In genomic region chr11:113683627-113683956, GRCm38 (mm10) we compare ENCODE assay signal across 8 mouse cellular contexts. TPM values are rescaled to one million over a fixed set of nuclear protein-coding genes. Genes with fewer than 3 reads are reported as not detected.
DNase-seq lines count a peak whose midpoint lies in the region; ATAC-seq and TF ChIP-seq lines count a peak whose summit lies in the region.

No protein-coding gene starts in this region.

- peak overlapping the region; percentile 47 for H3K4me2 ChIP-seq in embryonic facial prominence, embryonic 11.5 days (ENCODE audit: low read depth, low read length)
- H3K4me2 ChIP-seq in intestine, embryonic 15.5 days (replicated peaks), result peak overlapping the region; percentile 77
- H3K4me2 ChIP-seq in myocyte (ENCODE audit: low read depth), result no peak overlapping the region

- peak overlapping the region; percentile 88 for H3K9ac ChIP-seq in embryonic facial prominence, embryonic 11.5 days (replicated peaks; ENCODE audit: low read length)
- peak overlapping the region; percentile 87 for H3K9ac ChIP-seq in intestine, embryonic 15.5 days

- peak overlapping the region; percentile 98 for H3K27ac ChIP-seq in layer of hippocampus, adult 2 months
- H3K27ac ChIP-seq in embryonic facial prominence, embryonic 11.5 days (replicated peaks; ENCODE audit: low read depth, low read length), result peak overlapping the region; percentile 93
- peak overlapping the region; percentile 94 for H3K27ac ChIP-seq in intestine, embryonic 15.5 days

- WGBS in embryonic facial prominence, embryonic 11.5 days, result 1% methylated on average over 26 of the region's 38 CpGs
- WGBS in intestine, embryonic 15.5 days, result 0% methylated on average over 36 of the region's 38 CpGs

- TF ChIP-seq POLR2A in myocyte (IDR thresholded peaks at IDR 0.05; ENCODE audit: insufficient read length, low read depth), result no peak

- H3K4me3 ChIP-seq in layer of hippocampus, adult 2 months, result peak overlapping the region; percentile 95
- peak overlapping the region; percentile 89 for H3K4me3 ChIP-seq in embryonic facial prominence, embryonic 11.5 days (ENCODE audit: low read depth, low read length)
- H3K4me3 ChIP-seq in intestine, embryonic 15.5 days (replicated peaks), result peak overlapping the region; percentile 97
- H3K4me3 ChIP-seq in myocyte, result peak overlapping the region; percentile 83

- H3ac ChIP-seq in myocyte (ENCODE audit: control insufficient read depth, insufficient read length), result peak overlapping the region; percentile 93

- no peak; the same call in 1 of the 2 replicates for ATAC-seq in embryonic facial prominence, embryonic 11.5 days (replicated peaks; ENCODE audit: insufficient number of reproducible peaks, low FRiP score, low TSS enrichment, low read depth)
- ATAC-seq in intestine, embryonic 15.5 days, result no peak; the same call in 1 of the 2 replicates

- H3K4me1 ChIP-seq in embryonic facial prominence, embryonic 11.5 days (ENCODE audit: control insufficient read depth, insufficient read depth, low read length), result peaks cover 3% of the 10 kb centered on the region
- H3K4me1 ChIP-seq in intestine, embryonic 15.5 days (replicated peaks), result 0 out of 2 replicates have a peak, but pooled peaks cover 16% of the 10 kb centered on the region

- H3K27me3 ChIP-seq in embryonic facial prominence, embryonic 11.5 days (ENCODE audit: control insufficient read depth, insufficient read depth, low read length), result no peaks in the 10 kb centered on the region
- H3K27me3 ChIP-seq in intestine, embryonic 15.5 days (replicated peaks), result no peaks in the 10 kb centered on the region
- H3K27me3 ChIP-seq in myocyte (ENCODE audit: control insufficient read depth, insufficient read depth, insufficient read length), result no peaks in the 10 kb centered on the region

- no peak for TF ChIP-seq CTCF in layer of hippocampus, adult 2 months (conservative IDR thresholded peaks at IDR 0.05)

- H3K9me3 ChIP-seq in embryonic facial prominence, embryonic 11.5 days (replicated peaks; ENCODE audit: control insufficient read depth, low read length), result no peaks in the 10 kb centered on the region
- no peaks in the 10 kb centered on the region for H3K9me3 ChIP-seq in intestine, embryonic 15.5 days

- H3K79me2 ChIP-seq in myocyte (ENCODE audit: control insufficient read depth, insufficient read depth), result peaks cover 71% of the 10 kb centered on the region

- DNase-seq in layer of hippocampus, adult 2 months (ENCODE audit: low spot score in 2 of 2), result no peak
- DNase-seq in layer of hippocampus, postnatal 10 days (ENCODE audit: low spot score in 2 of 2), result no peak
- no peak for DNase-seq in embryonic facial prominence, embryonic 11.5 days (ENCODE audit: low spot score)
- DNase-seq in embryo, embryonic 10.5 days (ENCODE audit: low spot score), result no peak
- no peak for DNase-seq in Muller cell, postnatal 12 days (ENCODE audit: inconsistent ontology term)
- DNase-seq in cerebellum, adult 18-20 months, result no peak

- H3K36me3 ChIP-seq in embryonic facial prominence, embryonic 11.5 days (replicated peaks; ENCODE audit: control insufficient read depth, insufficient read depth, low read depth, low read length), result 0 out of 2 replicates have a peak, but pooled peaks cover under 1% of the 10 kb centered on the region
- peaks cover 4% of the 10 kb centered on the region for H3K36me3 ChIP-seq in intestine, embryonic 15.5 days
- H3K36me3 ChIP-seq in myocyte (ENCODE audit: control insufficient read depth, insufficient read depth), result peaks cover 9% of the 10 kb centered on the region

TF ChIP-seq in myocyte, 11 proteins besides CTCF, POLR2A, EP300 and RAD21:
- TF ChIP-seq MAX (IDR thresholded peaks at IDR 0.05; ENCODE audit: low read depth) (no peak), MYOD1 (IDR thresholded peaks at IDR 0.05; ENCODE audit: control insufficient read depth in 1 of 3, insufficient read length in 2 of 3, low read depth in 2 of 3) (peak in 1 of 3 experiments; percentile 0), E2F4 (IDR thresholded peaks at IDR 0.05; ENCODE audit: insufficient read depth) (no peak), POLR2AphosphoS2 (IDR thresholded peaks at IDR 0.05; ENCODE audit: insufficient read length, low read depth) (no peak), USF1 (IDR thresholded peaks at IDR 0.05; ENCODE audit: low read depth) (no peak), REST (IDR thresholded peaks at IDR 0.05; ENCODE audit: insufficient read depth, insufficient read length) (no peak), SRF (IDR thresholded peaks at IDR 0.05; ENCODE audit: control insufficient read depth, insufficient read length, low read depth) (no peak), MYOG (IDR thresholded peaks at IDR 0.05; ENCODE audit: control insufficient read depth in 1 of 3, insufficient read depth in 1 of 3, insufficient read length in 2 of 3, low read depth in 2 of 3) (peak in 1 of 3 experiments; percentile 28), CEBPB (IDR thresholded peaks at IDR 0.05; ENCODE audit: insufficient read depth, poor library complexity, severe bottlenecking) (no peak), TCF3 (IDR thresholded peaks at IDR 0.05; ENCODE audit: insufficient read length, low read depth) (no peak), TCF12 (IDR thresholded peaks at IDR 0.05; ENCODE audit: insufficient read depth, poor library complexity, severe bottlenecking) (no peak)

RNA-seq across cellular contexts. Expression of gene Fam104a, which starts 0.4 kb away (rescaled TPM):
- total RNA-seq in layer of hippocampus, adult 2 months (2021), result 10 to 100 TPM; 26.4 to 29.1 TPM
- total RNA-seq in layer of hippocampus, postnatal 10 days (2021), result 10 to 100 TPM; 22.6 to 24.9 TPM
- 51.2 and 52.0 TPM in 2 replicates for polyA plus RNA-seq in embryonic facial prominence, embryonic 11.5 days (2014; fragmentation: Nextera tagmentation; extraction: Ambion mirVana)
- polyA plus RNA-seq in intestine, embryonic 15.5 days (2015; fragmentation: Nextera tagmentation; extraction: Ambion mirVana), result 42.6 and 46.0 TPM in 2 replicates
- polyA plus RNA-seq in myocyte (2012; fragmentation: generic; extraction: Trizol), result 45.8 TPM

RNA-seq across cellular contexts. Expression of gene D11Wsu47e, which starts 0.6 kb away (rescaled TPM):
- total RNA-seq in layer of hippocampus, adult 2 months (2021), result 10 to 100 TPM; 13.2 to 16.2 TPM
- 10 to 100 TPM; 13.3 to 15.4 TPM for total RNA-seq in layer of hippocampus, postnatal 10 days (2021)
- polyA plus RNA-seq in embryonic facial prominence, embryonic 11.5 days (2014; fragmentation: Nextera tagmentation; extraction: Ambion mirVana), result 24.8 and 26.5 TPM in 2 replicates
- 14.6 and 17.8 TPM in 2 replicates for polyA plus RNA-seq in intestine, embryonic 15.5 days (2015; fragmentation: Nextera tagmentation; extraction: Ambion mirVana)
- polyA plus RNA-seq in myocyte (2012; fragmentation: generic; extraction: Trizol), result 10.6 TPM

RNA-seq across cellular contexts. Expression of gene Cpsf4l, which starts 26.2 kb away (rescaled TPM):
- total RNA-seq in layer of hippocampus, adult 2 months (2021), result not detected
- not detected for total RNA-seq in layer of hippocampus, postnatal 10 days (2021)
- 0.31 TPM in 1 of 2 replicates, not detected in the other for polyA plus RNA-seq in embryonic facial prominence, embryonic 11.5 days (2014; fragmentation: Nextera tagmentation; extraction: Ambion mirVana)
- polyA plus RNA-seq in intestine, embryonic 15.5 days (2015; fragmentation: Nextera tagmentation; extraction: Ambion mirVana), result 0.18 TPM in 1 of 2 replicates, not detected in the other
- 0.06 TPM for polyA plus RNA-seq in myocyte (2012; fragmentation: generic; extraction: Trizol)

RNA-seq across cellular contexts. Expression of gene Slc39a11, which starts 33.7 kb away (rescaled TPM):
- 10 to 100 TPM; 21.7 to 23.1 TPM for total RNA-seq in layer of hippocampus, adult 2 months (2021)
- 10 to 100 TPM; 33.1 to 34.0 TPM for total RNA-seq in layer of hippocampus, postnatal 10 days (2021)
- polyA plus RNA-seq in embryonic facial prominence, embryonic 11.5 days (2014; fragmentation: Nextera tagmentation; extraction: Ambion mirVana), result 12.5 and 14.5 TPM in 2 replicates
- polyA plus RNA-seq in intestine, embryonic 15.5 days (2015; fragmentation: Nextera tagmentation; extraction: Ambion mirVana), result 40.8 and 45.7 TPM in 2 replicates
- 15.7 TPM for polyA plus RNA-seq in myocyte (2012; fragmentation: generic; extraction: Trizol)

RNA-seq across cellular contexts. Expression of gene Cog1, which starts 34.6 kb away (rescaled TPM):
- 10 to 100 TPM; 59.5 to 63.2 TPM for total RNA-seq in layer of hippocampus, adult 2 months (2021)
- total RNA-seq in layer of hippocampus, postnatal 10 days (2021), result 10 to 100 TPM; 39.1 TPM
- 26.1 and 28.4 TPM in 2 replicates for polyA plus RNA-seq in embryonic facial prominence, embryonic 11.5 days (2014; fragmentation: Nextera tagmentation; extraction: Ambion mirVana)
- polyA plus RNA-seq in intestine, embryonic 15.5 days (2015; fragmentation: Nextera tagmentation; extraction: Ambion mirVana), result 26.0 and 26.4 TPM in 2 replicates
- 25.6 TPM for polyA plus RNA-seq in myocyte (2012; fragmentation: generic; extraction: Trizol)
